Mouse (Mus musculus): ENCODE measurements at regions not wholly inside any gene's neighbourhood (a gene's known extent, or its start where the extent isn't known, plus 50 kb on each side); places are given as distances from the start of the nearest gene placed in this dataset.

DNA sequence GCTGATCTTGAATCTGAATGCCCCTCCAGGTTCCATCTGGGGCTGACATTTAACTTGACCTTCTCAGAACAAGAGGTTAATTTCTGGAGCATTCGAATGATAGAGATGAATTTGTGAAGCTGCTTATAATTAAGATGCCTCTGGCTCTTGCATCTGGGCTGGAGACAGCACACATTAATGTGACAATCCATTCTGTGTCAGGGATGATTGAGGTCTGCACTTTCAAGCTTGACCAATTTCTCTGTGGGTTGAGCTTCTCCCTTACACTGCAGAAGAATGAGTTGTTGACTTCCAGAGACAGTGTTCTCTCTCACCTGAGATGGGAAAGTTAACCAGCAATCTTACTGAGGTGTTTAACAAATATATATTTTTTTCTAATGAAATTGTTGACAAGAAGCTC, 541.8 kb downstream of the Edem1 start:
- ATAC-seq (replicated peaks; ENCODE audit: low read depth, poor library complexity, severe bottlenecking), result no peak

DNA sequence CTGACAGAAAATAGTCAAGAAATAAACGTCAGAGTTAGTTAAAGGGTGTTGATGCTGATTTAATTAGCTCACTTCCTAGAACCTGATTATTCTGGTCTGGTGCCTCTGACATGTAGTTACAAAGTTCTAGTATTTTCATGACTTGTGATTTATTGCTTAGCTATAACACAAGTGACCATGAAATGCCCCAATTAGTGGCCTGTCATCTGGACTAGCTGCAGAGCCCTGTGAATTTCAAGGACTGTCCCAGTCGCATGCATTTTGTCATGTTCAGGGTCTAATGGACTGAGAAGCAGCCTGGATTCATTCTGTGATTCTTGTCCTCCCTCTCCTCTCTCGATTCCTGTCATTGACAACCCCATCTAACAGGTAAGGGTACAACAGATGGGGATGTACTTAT, 543.5 kb downstream of the Edem1 start:
- ATAC-seq (replicated peaks; ENCODE audit: low read depth, poor library complexity, severe bottlenecking), result no peak

DNA sequence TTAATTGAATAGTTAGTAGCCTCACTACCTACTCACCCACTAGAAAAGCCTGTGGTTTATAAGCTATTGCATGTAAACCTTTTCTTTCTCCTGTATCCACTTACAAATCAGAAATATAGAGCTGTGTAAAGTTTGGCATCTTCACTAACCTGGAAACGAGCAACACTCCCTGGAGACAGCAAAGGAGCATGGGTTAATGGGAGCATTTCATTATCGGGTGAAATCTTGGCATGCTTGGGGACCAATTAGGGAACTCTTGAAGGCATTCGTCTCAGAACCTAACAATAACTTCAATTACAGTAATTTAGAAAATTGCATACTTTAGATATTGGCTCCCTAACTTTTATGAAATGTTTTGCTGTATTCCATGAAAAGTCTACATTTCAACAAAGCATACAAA, 558.8 kb downstream of the Edem1 start:
- no peak for ATAC-seq (replicated peaks; ENCODE audit: low read depth, poor library complexity, severe bottlenecking)

DNA sequence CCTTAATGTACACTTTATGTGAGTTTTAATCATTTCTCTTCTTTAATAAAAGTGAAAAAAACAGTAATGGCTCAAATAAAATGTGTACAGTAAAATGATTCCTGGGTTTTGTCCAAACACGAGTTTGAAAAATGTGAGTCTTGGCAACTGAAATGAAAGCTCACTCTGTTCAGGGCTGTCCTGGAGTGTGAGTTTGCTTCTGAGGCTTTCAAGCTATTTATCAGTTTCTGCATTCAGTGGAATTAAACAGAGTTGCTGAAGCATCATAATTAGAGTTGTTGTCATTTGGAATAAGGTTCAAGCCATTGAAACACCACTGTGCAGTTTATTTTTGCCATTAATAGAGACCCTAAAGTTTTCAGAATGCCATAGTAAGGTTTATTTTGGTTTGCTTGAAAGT, 561.3 kb downstream of the Edem1 start:
- ATAC-seq (replicated peaks; ENCODE audit: low read depth, poor library complexity, severe bottlenecking), result no peak

DNA sequence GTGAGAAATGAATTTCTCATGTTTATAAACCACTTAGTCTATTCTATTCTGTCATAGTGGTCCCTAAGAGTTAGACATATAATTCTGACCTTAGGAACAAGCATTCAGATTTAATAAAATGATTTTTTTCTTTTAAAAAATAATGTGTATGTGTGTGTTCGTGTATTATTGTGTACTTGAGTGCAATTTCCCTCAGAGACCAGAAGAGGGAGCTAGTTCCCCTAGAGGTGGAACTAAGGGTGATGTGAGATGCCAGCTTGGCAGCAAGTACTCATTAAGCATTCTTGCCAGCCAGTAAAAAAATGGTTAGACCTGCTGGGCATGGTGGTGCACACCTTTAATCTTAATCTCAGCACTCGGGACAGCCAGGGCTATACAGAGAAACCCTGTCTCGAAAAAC, 570.2 kb downstream of the Edem1 start:
- 0 out of 2 replicates have a peak, but pooled peaks have one; percentile 50 for ATAC-seq (replicated peaks; ENCODE audit: low read depth, poor library complexity, severe bottlenecking)

DNA sequence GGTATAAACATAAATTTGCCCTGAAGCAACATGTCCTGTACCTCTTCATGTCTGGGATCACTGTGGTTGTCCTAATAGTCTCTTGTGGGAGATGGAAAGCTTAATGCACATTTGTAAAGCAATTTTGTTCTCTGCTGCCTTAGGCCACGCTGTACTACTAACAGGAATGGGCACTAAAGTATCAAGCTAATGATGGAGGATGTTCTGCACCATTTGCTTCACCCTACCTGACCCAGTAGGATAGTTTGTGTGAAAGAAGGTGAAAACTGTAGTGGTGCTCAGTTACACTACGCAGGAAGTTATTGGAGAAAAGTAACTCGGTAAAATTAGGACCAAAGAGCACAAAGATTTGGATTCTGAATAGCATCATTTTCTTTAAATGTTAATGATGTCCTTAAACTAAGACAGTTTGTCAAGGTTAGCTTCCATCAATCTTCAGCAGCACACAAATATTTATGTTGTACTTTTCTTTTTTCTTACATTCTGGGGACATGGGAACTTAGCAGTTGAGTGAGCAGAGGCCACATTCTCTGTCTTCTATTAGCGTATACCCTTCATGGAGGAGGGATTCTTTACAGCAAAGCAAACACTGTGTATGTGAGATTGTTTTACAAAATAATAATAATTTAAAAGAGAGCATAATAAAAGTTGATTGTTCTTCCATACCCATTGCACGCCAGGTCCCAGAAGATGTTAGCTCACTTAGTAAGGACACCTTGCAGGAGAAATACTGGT, 591.2 kb downstream of the Edem1 start:
- ATAC-seq (replicated peaks; ENCODE audit: low read depth, poor library complexity, severe bottlenecking), result no peak

DNA sequence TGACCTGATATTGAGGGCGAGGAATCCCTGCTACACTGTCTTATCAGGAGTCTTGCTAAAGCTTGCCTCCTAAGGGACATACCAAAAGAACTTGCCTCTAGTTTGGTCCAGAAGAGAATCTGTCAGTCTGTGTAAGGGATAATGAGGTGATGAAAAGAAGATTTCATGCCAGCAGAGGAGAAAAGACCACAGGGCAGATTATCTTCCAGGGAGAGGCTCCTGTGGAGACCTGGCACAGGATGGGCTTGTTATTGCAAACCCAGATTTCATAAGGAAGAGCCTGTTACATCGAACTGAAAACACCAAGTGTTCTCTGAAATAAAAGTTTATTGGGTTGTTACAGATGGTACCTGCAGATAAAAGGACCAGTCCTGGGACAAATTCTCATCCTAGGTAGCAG, 605.2 kb downstream of the Edem1 start:
- no peak for ATAC-seq (replicated peaks; ENCODE audit: low read depth, poor library complexity, severe bottlenecking)

Data from common myeloid progenitor, adult 5-6 weeks (primary cell).